Mouse (Mus musculus): Measurements from ENCODE around the gene Hist1h1c. TPM values are rescaled to one million over a fixed set of nuclear protein-coding genes. Genes with fewer than 3 reads are reported as not detected.
"Not testable (repeated sequence)": the region's sequence is repeated elsewhere in the genome, so short reads cannot be mapped to it uniquely, and the experiment has no call there.

Gene Hist1h1c
- polyA plus RNA-seq, 1 experiment from 2014 or later, result 21.4 TPM

DNA sequence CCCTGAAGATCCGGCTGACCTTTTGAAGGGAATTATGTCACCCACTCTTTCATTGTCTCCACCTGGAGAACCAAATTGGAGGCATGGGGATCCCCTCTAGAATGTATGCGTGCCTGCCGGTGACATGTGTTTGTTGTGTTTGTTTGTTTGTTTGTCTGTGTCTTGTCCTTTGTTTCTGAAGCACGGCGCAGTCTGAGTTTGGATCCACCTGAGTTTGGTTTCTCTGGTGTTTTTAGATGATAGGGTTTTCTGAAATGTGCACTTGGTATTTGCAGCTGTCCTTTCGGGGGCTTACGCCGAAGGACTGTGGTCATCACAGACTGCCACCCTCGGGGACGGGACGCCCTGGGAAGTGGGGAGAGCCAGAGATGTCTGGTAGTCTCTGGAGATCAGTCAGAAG lies 21.4 kb upstream of the Hist1h1c start:
- Histone ChIP-seq H3K4me3 (replicated peaks) (no peak overlapping the region), H3K9ac (replicated peaks) (no peak overlapping the region), H3K27me3 (no peaks in the 10 kb centered on the region), H3K27ac (peak overlapping the region; percentile 50; the same call in 1 of the 2 replicates), H3K9me3 (no peaks in the 10 kb centered on the region), H3K4me1 (replicated peaks) (0 out of 2 replicates have a peak, but pooled peaks cover 4% of the 10 kb centered on the region), H3K36me3 (no peaks in the 10 kb centered on the region), H3K4me2 (no peak overlapping the region)
- ATAC-seq (ENCODE audit: insufficient number of reproducible peaks, insufficient read depth, low FRiP score, low TSS enrichment, low read depth), result no peak
- WGBS, result 45% methylated on average over 11 of the region's 11 CpGs

DNA sequence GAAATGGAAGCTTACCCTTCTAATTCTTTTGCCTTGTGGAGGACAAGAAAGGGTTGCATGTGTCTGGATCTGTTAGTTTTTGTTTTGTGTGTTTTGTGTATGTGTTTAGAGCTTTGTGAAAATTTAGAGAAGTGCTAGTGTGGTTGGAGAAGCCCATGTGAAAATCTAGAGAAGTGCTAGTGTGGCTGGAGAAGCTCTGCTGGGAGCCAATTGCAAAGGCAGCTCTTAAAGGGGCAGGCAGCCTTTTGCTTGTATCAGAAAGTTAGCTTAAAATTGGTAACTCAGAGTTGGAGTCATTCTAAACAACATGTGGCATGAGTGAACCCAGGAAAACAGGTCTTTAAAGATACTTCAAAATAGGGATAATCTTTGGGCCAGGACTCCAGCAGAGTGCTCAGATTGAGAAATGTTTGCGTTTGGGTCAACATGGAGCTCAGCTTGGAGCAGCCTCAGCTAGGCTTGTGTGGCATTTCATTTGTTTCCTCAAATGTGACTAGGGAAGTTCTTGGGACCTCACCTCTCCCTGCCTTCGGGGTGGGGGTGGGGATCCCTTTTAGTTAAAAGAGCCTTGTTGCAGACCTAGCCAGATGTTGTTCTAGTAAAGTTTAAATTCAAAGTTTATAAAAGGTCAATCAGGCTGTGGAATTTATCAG lies 20.9 kb upstream of the Hist1h1c start:
- H3K36me3 ChIP-seq; H3K27me3 ChIP-seq; ATAC-seq (ENCODE audit: insufficient number of reproducible peaks, insufficient read depth, low FRiP score, low TSS enrichment, low read depth); H3K4me2 ChIP-seq; H3K4me3 ChIP-seq (replicated peaks); H3K4me1 ChIP-seq (replicated peaks); H3K9ac ChIP-seq (replicated peaks); H3K9me3 ChIP-seq: not testable (repeated sequence)
- H3K27ac ChIP-seq, result peak overlapping the region; percentile 50
- 17% methylated on average over 2 of the region's 2 CpGs for WGBS

DNA sequence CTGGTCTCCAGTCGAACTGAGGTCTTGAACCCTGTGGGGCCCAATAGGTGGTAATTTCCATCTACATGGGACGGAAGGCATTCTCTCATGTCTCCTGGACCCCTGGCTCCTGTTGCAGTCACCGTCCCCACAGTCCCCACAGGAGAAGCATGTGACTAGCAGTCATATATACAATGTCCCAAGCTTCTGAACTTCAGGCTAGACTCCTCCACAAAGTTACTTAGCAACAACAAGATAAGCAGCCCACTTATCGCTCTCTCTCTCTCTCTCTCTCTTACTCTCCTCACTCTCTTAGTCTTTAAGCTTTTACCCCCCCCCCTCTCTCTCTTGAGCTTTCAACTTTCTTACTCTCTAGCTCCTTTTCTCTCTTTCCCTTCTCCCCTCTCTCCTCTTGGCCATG lies 14.4 kb upstream of the Hist1h1c start:
- no peaks in the 10 kb centered on the region; the same call in 1 of the 2 replicates for H3K4me1 ChIP-seq (replicated peaks)
- no peaks in the 10 kb centered on the region for H3K9me3 ChIP-seq
- H3K4me2 ChIP-seq, result no peak overlapping the region
- WGBS, result 87% methylated on average over 4 of the region's 4 CpGs
- no peak overlapping the region for H3K27ac ChIP-seq
- ATAC-seq (ENCODE audit: insufficient number of reproducible peaks, insufficient read depth, low FRiP score, low TSS enrichment, low read depth), result no peak
- H3K9ac ChIP-seq (replicated peaks), result no peak overlapping the region
- H3K4me3 ChIP-seq (replicated peaks), result no peak overlapping the region
- H3K27me3 ChIP-seq, result no peaks in the 10 kb centered on the region
- no peaks in the 10 kb centered on the region for H3K36me3 ChIP-seq

DNA sequence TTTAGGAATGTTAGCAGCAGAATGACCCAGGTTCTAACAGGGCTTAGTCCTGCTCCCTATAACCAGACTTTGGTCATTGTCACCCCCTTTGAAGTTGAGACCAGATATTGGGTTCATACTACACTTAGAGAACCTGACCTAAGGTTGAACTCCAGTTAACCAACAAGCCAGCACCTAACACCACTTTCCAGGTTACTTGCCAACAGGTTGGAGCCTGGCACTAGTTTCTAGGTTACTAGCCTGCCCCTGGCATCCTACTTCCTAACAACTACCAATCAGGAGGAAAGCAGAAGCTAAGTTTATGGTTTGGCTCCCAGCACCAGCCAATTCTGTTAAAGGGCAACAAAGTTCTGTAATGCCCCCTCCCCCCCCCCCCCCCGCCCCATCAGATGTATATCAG lies 13.4 kb upstream of the Hist1h1c start:
- no peak overlapping the region for H3K4me2 ChIP-seq
- H3K27me3 ChIP-seq, result no peaks in the 10 kb centered on the region
- H3K4me3 ChIP-seq (replicated peaks), result no peak overlapping the region
- no peaks in the 10 kb centered on the region for H3K36me3 ChIP-seq
- no peaks in the 10 kb centered on the region; the same call in 1 of the 2 replicates for H3K4me1 ChIP-seq (replicated peaks)
- ATAC-seq (ENCODE audit: insufficient number of reproducible peaks, insufficient read depth, low FRiP score, low TSS enrichment, low read depth), result no peak
- H3K9me3 ChIP-seq, result no peaks in the 10 kb centered on the region
- WGBS, result no CpG with 5 or more reads among the region's 1 CpGs
- no peak overlapping the region for H3K27ac ChIP-seq
- no peak overlapping the region for H3K9ac ChIP-seq (replicated peaks)

DNA sequence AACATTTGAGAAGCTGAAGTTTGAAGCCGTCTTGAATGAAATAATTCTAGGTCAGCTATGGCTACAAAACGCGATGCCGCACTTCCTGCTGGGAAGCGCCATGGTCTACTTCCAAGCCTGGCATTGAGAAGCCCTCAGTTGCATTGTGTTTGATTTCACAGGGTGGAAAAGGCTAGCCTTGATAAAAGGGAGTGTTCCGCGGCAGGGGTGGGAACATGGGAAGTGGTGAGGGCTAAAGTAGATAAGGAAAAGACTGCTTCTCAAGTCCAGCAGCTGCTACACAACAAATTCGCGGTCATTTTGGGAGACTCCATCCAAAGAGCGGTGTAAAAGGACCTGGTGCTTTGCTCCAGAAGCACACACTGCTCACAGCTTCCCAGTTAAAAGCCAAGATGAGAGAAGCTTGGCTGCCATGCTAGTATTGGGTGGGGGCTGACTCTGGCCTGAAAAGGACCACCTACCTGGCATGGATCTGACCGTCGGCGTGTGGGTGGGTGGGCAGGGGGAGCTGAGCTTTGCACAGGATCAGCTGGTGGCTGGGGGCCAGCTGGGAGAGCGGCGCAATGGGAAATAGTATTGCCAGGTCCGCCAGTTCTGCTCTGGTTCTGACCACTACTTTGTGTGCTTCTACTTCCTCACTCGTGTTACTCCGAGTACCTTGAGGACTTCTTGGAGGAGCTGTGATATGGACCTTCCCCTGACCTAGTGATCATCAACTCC lies 10.0 kb upstream of the Hist1h1c start:
- no peak overlapping the region for H3K4me3 ChIP-seq (replicated peaks)
- H3K4me1 ChIP-seq (replicated peaks), result no peaks in the 10 kb centered on the region; the same call in 1 of the 2 replicates
- H3K27me3 ChIP-seq, result no peaks in the 10 kb centered on the region
- no peak overlapping the region for H3K4me2 ChIP-seq
- no peaks in the 10 kb centered on the region for H3K36me3 ChIP-seq
- no peak overlapping the region for H3K9ac ChIP-seq (replicated peaks)
- no peaks in the 10 kb centered on the region for H3K9me3 ChIP-seq
- WGBS, result 88% methylated on average over 18 of the region's 18 CpGs
- no peak overlapping the region for H3K27ac ChIP-seq
- ATAC-seq (ENCODE audit: insufficient number of reproducible peaks, insufficient read depth, low FRiP score, low TSS enrichment, low read depth), result no peak

DNA sequence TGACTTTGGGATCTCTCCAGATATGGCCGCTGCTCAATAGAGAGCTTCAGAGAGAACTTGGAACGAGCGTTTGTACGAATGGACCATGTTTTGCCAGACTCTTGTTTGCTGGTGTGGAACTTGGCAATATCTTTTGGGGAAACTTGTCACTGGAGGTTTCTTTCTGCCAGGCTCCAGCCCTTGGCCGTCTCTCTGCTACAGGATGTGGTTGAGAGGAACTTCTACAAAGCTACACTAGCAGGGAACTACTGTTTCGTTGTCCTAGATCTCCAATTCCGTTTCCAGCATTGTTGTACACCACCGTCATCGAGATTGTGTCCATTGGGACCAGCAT lies 9.4 kb upstream of the Hist1h1c start:
- H3K27me3 ChIP-seq, result no peaks in the 10 kb centered on the region
- no peaks in the 10 kb centered on the region for H3K9me3 ChIP-seq
- H3K4me3 ChIP-seq (replicated peaks), result no peak overlapping the region
- no peak overlapping the region for H3K4me2 ChIP-seq
- no peak overlapping the region for H3K9ac ChIP-seq (replicated peaks)
- WGBS, result 92% methylated on average over 9 of the region's 9 CpGs
- no peak overlapping the region for H3K27ac ChIP-seq
- H3K36me3 ChIP-seq, result no peaks in the 10 kb centered on the region
- H3K4me1 ChIP-seq (replicated peaks), result no peaks in the 10 kb centered on the region; the same call in 1 of the 2 replicates
- ATAC-seq (ENCODE audit: insufficient number of reproducible peaks, insufficient read depth, low FRiP score, low TSS enrichment, low read depth), result no peak

DNA sequence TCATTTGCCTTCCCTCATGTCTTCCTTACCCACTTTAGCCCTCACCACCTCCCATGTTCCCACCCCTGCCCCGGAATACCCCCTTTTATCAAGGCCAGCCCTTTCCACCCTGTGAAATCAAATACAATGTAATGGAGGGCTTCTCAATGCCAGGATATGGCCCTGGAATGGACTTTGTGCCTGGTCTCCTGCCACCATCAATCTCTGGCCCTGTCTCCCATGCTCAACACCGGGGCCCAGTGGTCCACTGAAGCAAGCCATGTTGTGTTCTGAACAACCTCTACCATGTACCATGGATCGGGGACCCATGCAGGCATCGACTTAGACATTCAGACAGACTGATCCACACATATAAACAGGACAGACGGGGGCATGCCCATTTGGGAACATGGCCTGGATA lies 8.9 kb upstream of the Hist1h1c start:
- H3K4me3 ChIP-seq (replicated peaks), result no peak overlapping the region
- H3K4me2 ChIP-seq, result no peak overlapping the region
- no peaks in the 10 kb centered on the region for H3K36me3 ChIP-seq
- no peak overlapping the region for H3K9ac ChIP-seq (replicated peaks)
- H3K9me3 ChIP-seq, result no peaks in the 10 kb centered on the region
- no peak overlapping the region for H3K27ac ChIP-seq
- 90% methylated on average over 5 of the region's 5 CpGs for WGBS
- no peaks in the 10 kb centered on the region for H3K27me3 ChIP-seq
- H3K4me1 ChIP-seq (replicated peaks), result no peaks in the 10 kb centered on the region; the same call in 1 of the 2 replicates
- ATAC-seq (ENCODE audit: insufficient number of reproducible peaks, insufficient read depth, low FRiP score, low TSS enrichment, low read depth), result no peak

DNA sequence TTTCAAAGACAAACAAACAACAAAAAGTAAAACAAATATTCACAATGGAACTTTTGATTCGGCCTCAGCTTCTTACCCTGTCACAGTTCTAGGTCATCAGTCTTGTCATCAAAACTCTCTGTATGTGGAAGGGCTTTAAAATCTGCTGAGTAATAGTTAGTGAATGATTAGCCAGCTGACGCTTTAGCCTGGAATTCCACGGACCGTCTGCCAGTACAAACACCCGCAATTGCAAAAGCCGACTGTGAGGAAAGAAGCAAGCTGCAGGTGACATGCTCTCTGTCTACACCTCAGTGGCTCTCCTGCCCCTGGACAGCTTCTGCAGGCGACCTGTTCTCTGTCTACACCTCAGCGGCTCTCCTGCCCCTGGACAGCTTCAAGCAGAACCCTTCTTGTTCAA lies 8.1 kb upstream of the Hist1h1c start:
- Histone ChIP-seq H3K9ac (replicated peaks) (no peak overlapping the region), H3K4me2 (no peak overlapping the region), H3K36me3 (no peaks in the 10 kb centered on the region), H3K9me3 (no peaks in the 10 kb centered on the region), H3K27ac (no peak overlapping the region), H3K27me3 (no peaks in the 10 kb centered on the region), H3K4me3 (replicated peaks) (no peak overlapping the region), H3K4me1 (replicated peaks) (no peaks in the 10 kb centered on the region)
- WGBS, result 52% methylated on average over 8 of the region's 8 CpGs
- no peak for ATAC-seq (ENCODE audit: insufficient number of reproducible peaks, insufficient read depth, low FRiP score, low TSS enrichment, low read depth)

DNA sequence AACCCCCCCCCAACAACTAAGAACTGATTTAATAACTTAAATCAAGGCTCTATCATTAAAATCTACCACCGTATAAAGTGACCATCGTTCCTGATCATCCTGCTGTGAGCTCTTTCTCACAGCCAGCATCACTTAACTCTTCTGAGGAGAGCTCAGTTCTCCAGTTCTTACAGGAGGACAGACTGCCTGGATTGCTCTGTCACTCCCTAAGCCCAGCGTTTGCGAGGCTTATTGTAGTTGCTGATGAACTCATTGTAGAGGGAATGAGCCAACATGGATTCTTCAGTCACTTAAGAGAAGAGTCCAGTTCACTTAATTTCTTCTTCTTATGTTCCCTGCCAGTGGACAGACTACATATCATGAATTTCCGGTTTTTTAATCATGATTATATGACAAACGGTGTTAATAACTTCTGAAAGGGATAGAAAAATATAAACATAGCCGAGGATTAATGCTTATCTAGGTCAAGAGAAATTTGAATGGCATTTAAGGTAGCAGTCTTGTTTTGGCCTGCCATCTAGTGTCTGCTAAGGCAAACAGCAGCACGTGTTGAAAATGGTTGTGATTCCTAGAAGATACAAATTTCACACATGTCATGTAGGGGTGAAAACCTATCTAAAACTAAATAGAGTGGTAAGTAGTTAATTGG lies 6.3 kb upstream of the Hist1h1c start:
- no peak for ATAC-seq (ENCODE audit: insufficient number of reproducible peaks, insufficient read depth, low FRiP score, low TSS enrichment, low read depth)
- WGBS, result 29% methylated on average over 8 of the region's 8 CpGs
- H3K9ac ChIP-seq (replicated peaks), result no peak overlapping the region

DNA sequence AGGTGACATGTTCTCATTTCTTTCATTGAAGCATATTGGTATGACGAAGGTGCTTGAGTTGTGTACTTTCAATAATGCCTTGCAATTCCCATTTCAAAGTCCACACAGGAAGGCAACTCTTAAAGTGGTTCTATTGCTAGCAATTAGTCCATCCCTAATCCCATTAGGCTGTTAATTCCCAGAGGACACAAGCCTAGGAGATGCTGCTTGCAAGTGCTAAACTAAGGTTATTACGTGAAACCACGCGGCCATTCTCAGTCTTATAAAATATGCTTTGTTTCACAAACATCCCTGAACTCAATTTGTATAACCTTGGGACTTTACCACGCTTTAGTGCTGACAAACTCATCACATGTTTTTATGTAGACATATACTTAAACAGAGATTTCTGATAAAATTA lies 1.5 kb upstream of the Hist1h1c start:
- no peaks in the 10 kb centered on the region for H3K27me3 ChIP-seq
- H3K36me3 ChIP-seq, result no peaks in the 10 kb centered on the region
- no peaks in the 10 kb centered on the region for H3K9me3 ChIP-seq
- H3K27ac ChIP-seq, result no peak overlapping the region
- H3K4me2 ChIP-seq, result no peak overlapping the region
- WGBS, result 85% methylated on average over 5 of the region's 5 CpGs
- H3K4me3 ChIP-seq (replicated peaks), result no peak overlapping the region
- ATAC-seq (ENCODE audit: insufficient number of reproducible peaks, insufficient read depth, low FRiP score, low TSS enrichment, low read depth), result no peak
- peaks cover 9% of the 10 kb centered on the region for H3K4me1 ChIP-seq (replicated peaks)
- no peak overlapping the region for H3K9ac ChIP-seq (replicated peaks)

More for the DNA sequence above, 6.3 kb upstream of the Hist1h1c start:
- no peaks in the 10 kb centered on the region for H3K4me1 ChIP-seq (replicated peaks)
- H3K4me3 ChIP-seq (replicated peaks), result no peak overlapping the region
- H3K9me3 ChIP-seq, result no peaks in the 10 kb centered on the region
- no peak overlapping the region for H3K27ac ChIP-seq
- H3K27me3 ChIP-seq, result no peaks in the 10 kb centered on the region
- no peak overlapping the region for H3K4me2 ChIP-seq
- H3K36me3 ChIP-seq, result no peaks in the 10 kb centered on the region

DNA sequence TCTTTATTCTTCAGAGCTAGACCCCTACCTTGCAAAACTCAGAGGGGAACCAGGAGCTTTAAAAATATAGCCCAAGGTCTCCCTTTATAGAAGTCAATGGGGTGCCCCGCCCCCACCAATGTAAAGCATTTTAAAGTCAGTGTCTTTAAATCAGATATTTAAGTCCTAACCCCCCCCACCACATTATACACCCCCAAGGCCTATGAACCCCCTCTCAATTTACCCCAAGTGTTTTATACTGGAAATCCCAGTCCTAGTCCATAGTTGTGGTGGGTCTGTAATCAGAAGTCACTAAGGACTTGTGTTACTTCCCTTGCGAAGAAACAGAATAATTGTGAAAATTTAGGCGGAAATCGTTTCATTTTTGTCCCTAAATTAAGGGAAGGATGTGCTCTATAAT lies 567 bp upstream of the Hist1h1c start:
- Histone ChIP-seq H3K9me3 (no peaks in the 10 kb centered on the region), H3K4me2 (peak overlapping the region; percentile 86), H3K4me3 (replicated peaks) (peak overlapping the region; percentile 59), H3K36me3 (no peaks in the 10 kb centered on the region), H3K9ac (replicated peaks) (peak overlapping the region; percentile 89), H3K4me1 (replicated peaks) (peaks cover 9% of the 10 kb centered on the region), H3K27ac (peak overlapping the region; percentile 99), H3K27me3 (no peaks in the 10 kb centered on the region)
- no peak for ATAC-seq (ENCODE audit: insufficient number of reproducible peaks, insufficient read depth, low FRiP score, low TSS enrichment, low read depth)
- WGBS, result 26% methylated on average over 4 of the region's 4 CpGs

Data from limb, embryonic 12.5 days (tissue).